Mouse (Mus musculus) small intestine, adult 2 months (tissue): ENCODE results near the gene Ttc7b. TPM values are rescaled to one million over a fixed set of nuclear protein-coding genes. Genes with fewer than 3 reads are reported as not detected.

Experiments
- H3K27ac ChIP-seq: fragments of 200-500 bp; 2 replicates; pipeline ENCODE4 v1.5.1; 2012; ENCODE audit warnings: low read depth, low read length, control low read depth, inconsistent platforms; ENCODE audit not compliant: insufficient read depth
- H3K27me3 ChIP-seq: fragments of 200-500 bp; 2 replicates; pipeline ENCODE4 v1.6.1; 2012; ENCODE audit warnings: mild to moderate bottlenecking, moderate library complexity, low read length, inconsistent platforms; ENCODE audit not compliant: control insufficient read depth, insufficient read depth
- H3K36me3 ChIP-seq: fragments of 200-500 bp; 2 replicates; pipeline ENCODE4 v1.6.1; 2012; ENCODE audit warnings: mild to moderate bottlenecking, low read length, control low read depth, inconsistent platforms; ENCODE audit not compliant: control insufficient read depth, insufficient read depth
- H3K4me1 ChIP-seq: fragments of 200-500 bp; 2 replicates; pipeline ENCODE4 v1.6.1; 2012; ENCODE audit warnings: low read length, inconsistent platforms, mixed read lengths; ENCODE audit not compliant: control insufficient read depth, insufficient read depth, insufficient read length
- H3K4me3 ChIP-seq: fragments of 200-500 bp; 2 replicates; pipeline ENCODE4 v1.5.1; 2012; ENCODE audit warnings: low read depth, mild to moderate bottlenecking, control low read depth, inconsistent platforms, low read length, moderate library complexity
- CTCF ChIP-seq: fragments of 200-500 bp; IDR thresholded peaks from 2 replicates; pipeline ENCODE4 v1.5.1; 2012; ENCODE audit warnings: low read depth, mild to moderate bottlenecking, control low read depth, inconsistent platforms, low read length, moderate library complexity, mixed read lengths; ENCODE audit not compliant: insufficient replicate concordance, insufficient read length; ENCODE audit errors: extremely low read depth
- POLR2A ChIP-seq: fragments of 200-500 bp; IDR thresholded peaks from 2 replicates; pipeline ENCODE4 v1.6.1; 2012; ENCODE audit warnings: low read depth, mild to moderate bottlenecking, control low read depth, inconsistent platforms, low read length, moderate library complexity
- WGBS: fragments of 180-500 bp; shearing (Covaris S2); methylation state at CpG from one replicate; pipeline ENCODE4 v1.1.7; 2018; 5-methylcytosine and 5-hydroxymethylcytosine counted together
- polyA plus RNA-seq: library from polyadenylated mRNA; depleted of rRNA; stranded (reverse); fragments of >200 nt; gene quantifications from 2 replicates; pipeline ENCODE4 v1.2.3, GENCODE M21; 2012

The Ttc7b gene
- polyA plus RNA-seq, 1 experiment: 13.0 TPM

GRCm38 (mm10) chr12:100415802-100416201 is 104.8 kb downstream of the Ttc7b start:
- Histone ChIP-seq H3K36me3 (no peaks in the 10 kb centered on the region), H3K4me1 (peaks cover 5% of the 10 kb centered on the region; the same call in 1 of the 2 replicates), H3K4me3 (no peak overlapping the region), H3K27ac (no peak overlapping the region), H3K27me3 (no peaks in the 10 kb centered on the region)
- TF ChIP-seq CTCF: no peak
- TF ChIP-seq POLR2A: no peak
- WGBS: 79% methylated on average over 6 of the region's 6 CpGs

- Histone ChIP-seq H3K36me3 (no peaks in the 10 kb centered on the region), H3K27ac (no peak overlapping the region)
- TF ChIP-seq POLR2A (no peak), CTCF (no peak)
Observed at GRCm38 (mm10) chr12:100414717-100415398, 105.8 kb downstream of the Ttc7b start.

GRCm38 (mm10) chr12:100408714-100409113 is 111.9 kb downstream of the Ttc7b start:
- H3K27me3 ChIP-seq: no peaks in the 10 kb centered on the region
- H3K4me3 ChIP-seq: no peak overlapping the region
- no peaks in the 10 kb centered on the region for H3K36me3 ChIP-seq
- 90% methylated on average over 11 of the region's 11 CpGs for WGBS
- TF ChIP-seq CTCF: no peak
- no peak for TF ChIP-seq POLR2A
- H3K27ac ChIP-seq: no peak overlapping the region
- no peaks in the 10 kb centered on the region for H3K4me1 ChIP-seq

More at GRCm38 (mm10) chr12:100414717-100415398, 105.8 kb downstream of the Ttc7b start:
- Histone ChIP-seq H3K4me1 (no peaks in the 10 kb centered on the region; the same call in 1 of the 2 replicates), H3K27me3 (no peaks in the 10 kb centered on the region), H3K4me3 (no peak overlapping the region)
- 82% methylated on average over 14 of the region's 14 CpGs for WGBS

- no peak overlapping the region for H3K4me3 ChIP-seq
- 86% methylated on average over 8 of the region's 8 CpGs for WGBS
- H3K36me3 ChIP-seq: no peaks in the 10 kb centered on the region
- TF ChIP-seq CTCF: no peak
- no peak for TF ChIP-seq POLR2A
- H3K27ac ChIP-seq: no peak overlapping the region
- no peaks in the 10 kb centered on the region for H3K27me3 ChIP-seq
- H3K4me1 ChIP-seq: no peaks in the 10 kb centered on the region
Observed at GRCm38 (mm10) chr12:100408143-100408542, 112.5 kb downstream of the Ttc7b start.

GRCm38 (mm10) chr12:100407371-100407770 is 113.3 kb downstream of the Ttc7b start:
- Histone ChIP-seq H3K36me3 (no peaks in the 10 kb centered on the region), H3K4me3 (no peak overlapping the region), H3K27me3 (no peaks in the 10 kb centered on the region), H3K4me1 (no peaks in the 10 kb centered on the region), H3K27ac (no peak overlapping the region)
- TF ChIP-seq POLR2A (no peak), CTCF (no peak)
- WGBS: 63% methylated on average over 7 of the region's 7 CpGs

- Histone ChIP-seq H3K27ac (no peak overlapping the region), H3K4me1 (no peaks in the 10 kb centered on the region), H3K4me3 (no peak overlapping the region), H3K27me3 (no peaks in the 10 kb centered on the region), H3K36me3 (no peaks in the 10 kb centered on the region)
- WGBS: 80% methylated on average over 11 of the region's 11 CpGs
- TF ChIP-seq CTCF: no peak
- no peak for TF ChIP-seq POLR2A
Observed at GRCm38 (mm10) chr12:100406094-100406493, 114.5 kb downstream of the Ttc7b start.

GRCm38 (mm10) chr12:100405512-100406030 is 115.1 kb downstream of the Ttc7b start:
- 92% methylated on average over 8 of the region's 8 CpGs for WGBS
- H3K4me1 ChIP-seq: no peaks in the 10 kb centered on the region; the same call in 1 of the 2 replicates
- H3K4me3 ChIP-seq: no peak overlapping the region
- H3K27me3 ChIP-seq: no peaks in the 10 kb centered on the region
- no peak for TF ChIP-seq POLR2A
- TF ChIP-seq CTCF: no peak
- H3K36me3 ChIP-seq: no peaks in the 10 kb centered on the region
- no peak overlapping the region for H3K27ac ChIP-seq
